Mouse (Mus musculus) neural tube, embryonic 12.5 days (tissue): ENCODE results near the gene Pik3ap1. TPM values are rescaled to one million over a fixed set of nuclear protein-coding genes. Genes with fewer than 3 reads are reported as not detected.

Experiments
- ATAC-seq: fragments of 200-750 bp; cut with Nextera tagmentation; 2 replicates; pipeline ENCODE4 v1.8.0; 2017; ENCODE audit warnings: low read depth, mild to moderate bottlenecking, moderate TSS enrichment, moderate library complexity; ENCODE audit not compliant: low FRiP score
- H3K27ac ChIP-seq: fragments of 300-500 bp; sonication (generic); 2 replicates; pipeline ENCODE4 v1.5.1; 2016
- H3K27me3 ChIP-seq: fragments of 300-500 bp; sonication (generic); replicated peaks from 2 replicates; pipeline ENCODE4 v1.6.1; 2016; ENCODE audit warnings: mild to moderate bottlenecking
- H3K36me3 ChIP-seq: fragments of 300-500 bp; sonication (generic); 2 replicates; pipeline ENCODE4 v1.6.1; 2016; ENCODE audit warnings: mild to moderate bottlenecking
- H3K4me1 ChIP-seq: fragments of 300-500 bp; sonication (generic); 2 replicates; pipeline ENCODE4 v1.6.1; 2016
- H3K4me2 ChIP-seq: fragments of 300-500 bp; sonication (generic); replicated peaks from 2 replicates; pipeline ENCODE4 v1.6.1; 2016; ENCODE audit warnings: mild to moderate bottlenecking
- H3K4me3 ChIP-seq: fragments of 300-500 bp; sonication (generic); 2 replicates; pipeline ENCODE4 v1.5.1; 2016
- H3K9ac ChIP-seq: fragments of 300-500 bp; sonication (generic); 2 replicates; pipeline ENCODE4 v1.6.1; 2016; ENCODE audit warnings: mild to moderate bottlenecking
- H3K9me3 ChIP-seq: fragments of 300-500 bp; sonication (generic); 2 replicates; pipeline ENCODE4 v1.6.1; 2016; ENCODE audit warnings: mild to moderate bottlenecking
- WGBS: fragments of 180-500 bp; shearing (Covaris S2); methylation state at CpG from one replicate; pipeline ENCODE4 v1.1.7; 2016; 5-methylcytosine and 5-hydroxymethylcytosine counted together
- polyA plus RNA-seq: library from polyadenylated mRNA; unstranded; fragments of >200 nt; fragmentation: Nextera tagmentation; extraction: Ambion mirVana; gene quantifications from 2 replicates; pipeline ENCODE4 v1.2.1, GENCODE M21; 2016

Gene Pik3ap1
- polyA plus RNA-seq, 1 experiment from 2014 or later: 2.2 TPM

DNA sequence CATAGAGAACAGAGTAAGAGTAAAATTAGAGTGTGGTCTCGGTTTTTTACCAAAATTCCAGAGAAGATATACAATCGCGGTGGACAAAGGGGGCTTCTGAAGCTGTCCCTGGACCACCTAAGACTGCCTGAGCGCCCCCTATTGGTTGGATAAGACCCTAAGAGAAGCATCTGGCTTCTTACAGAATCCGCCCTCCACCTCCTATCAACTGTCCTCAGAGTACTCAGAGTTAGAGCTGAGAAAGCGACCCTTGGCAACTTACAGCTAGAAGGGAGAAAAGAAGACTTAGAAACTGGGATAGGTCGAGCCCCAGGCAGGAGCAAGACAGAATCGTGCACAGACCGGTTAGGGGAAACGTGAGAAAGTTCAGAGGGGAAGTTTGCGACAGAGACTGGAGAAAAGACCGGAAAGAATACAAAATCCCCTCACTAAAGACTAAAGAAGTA is 473 bp downstream of the Pik3ap1 start:
- H3K9ac ChIP-seq: peak overlapping the region; percentile 55; the same call in 1 of the 2 replicates

DNA sequence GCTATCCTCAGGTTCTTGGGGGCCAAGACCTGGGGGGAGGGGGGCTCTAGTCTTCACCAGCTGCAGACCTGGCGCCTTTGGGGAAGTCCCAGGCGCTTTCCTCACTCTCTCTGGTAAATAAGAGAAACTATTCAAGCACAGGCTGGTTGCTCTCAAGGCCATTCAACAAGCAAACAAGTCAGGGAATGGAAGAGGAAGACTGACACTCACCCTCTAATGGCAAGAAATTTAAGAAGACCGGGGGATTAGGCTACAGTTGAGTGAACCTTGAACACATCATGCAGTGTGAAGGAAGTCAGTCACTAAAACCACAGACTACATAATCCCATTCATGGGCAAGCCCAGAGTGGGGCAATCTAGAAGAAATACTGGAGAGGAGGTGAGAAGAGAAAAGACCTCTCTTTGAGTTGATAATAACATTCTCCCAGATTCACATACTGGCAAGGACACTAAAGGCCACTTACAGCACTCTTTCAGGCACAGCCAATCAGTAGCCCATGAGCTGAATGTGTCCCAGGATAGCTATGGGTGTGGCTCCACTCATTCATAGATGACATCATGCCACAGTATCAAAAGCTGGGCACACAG is 2.4 kb downstream of the Pik3ap1 start:
- Histone ChIP-seq H3K4me2 (no peak overlapping the region), H3K27me3 (peaks cover 14% of the 10 kb centered on the region), H3K9ac (no peak overlapping the region), H3K4me3 (no peak overlapping the region), H3K36me3 (no peaks in the 10 kb centered on the region), H3K9me3 (no peaks in the 10 kb centered on the region), H3K27ac (no peak overlapping the region), H3K4me1 (peaks cover 11% of the 10 kb centered on the region)
- ATAC-seq: no peak
- 89% methylated on average over 3 of the region's 3 CpGs for WGBS

More for the DNA sequence above, 473 bp downstream of the Pik3ap1 start:
- no peak for ATAC-seq
- no peaks in the 10 kb centered on the region for H3K36me3 ChIP-seq
- H3K4me3 ChIP-seq: peak overlapping the region; percentile 45
- peaks cover 14% of the 10 kb centered on the region for H3K27me3 ChIP-seq
- H3K27ac ChIP-seq: no peak overlapping the region
- H3K9me3 ChIP-seq: no peaks in the 10 kb centered on the region
- H3K4me1 ChIP-seq: peaks cover 11% of the 10 kb centered on the region
- WGBS: 13% methylated on average over 12 of the region's 12 CpGs
- H3K4me2 ChIP-seq: peak overlapping the region; percentile 97

DNA sequence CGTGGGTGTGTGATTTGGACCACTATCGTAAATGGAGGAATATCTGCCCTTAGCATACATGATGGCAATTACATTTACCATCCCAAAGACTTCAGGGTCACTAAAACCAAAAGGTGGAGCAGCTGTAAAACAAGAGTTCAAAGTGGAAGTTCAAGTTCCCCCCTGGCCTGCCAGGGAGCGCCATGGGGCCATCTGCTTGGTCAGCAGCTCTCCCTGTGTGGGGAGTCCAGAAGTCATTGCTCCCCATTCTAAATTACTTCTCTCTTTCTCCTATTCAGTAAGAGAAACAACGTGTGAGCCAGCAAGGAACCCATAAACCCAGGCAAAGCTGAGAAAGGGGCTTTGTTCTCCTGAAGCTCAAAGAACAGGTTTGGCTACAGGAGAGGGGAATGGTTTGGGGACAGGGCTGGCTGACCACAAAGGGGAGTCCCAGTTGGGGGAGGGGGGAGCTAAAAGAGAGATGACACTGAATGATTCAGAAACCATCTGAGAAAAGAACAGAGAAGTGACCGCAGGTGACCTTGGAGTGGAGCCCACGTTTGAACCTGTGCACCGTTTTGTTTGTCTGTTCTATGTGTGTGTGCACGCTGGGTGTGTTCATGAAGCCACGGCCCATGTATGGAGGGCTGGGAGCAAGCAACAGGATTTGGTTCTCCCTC is 3.2 kb downstream of the Pik3ap1 start:
- H3K27me3 ChIP-seq: peaks cover 14% of the 10 kb centered on the region
- H3K4me1 ChIP-seq: peaks cover 11% of the 10 kb centered on the region
- WGBS: 65% methylated on average over 9 of the region's 9 CpGs
- no peak overlapping the region for H3K4me3 ChIP-seq
- no peak overlapping the region for H3K27ac ChIP-seq
- H3K4me2 ChIP-seq: no peak overlapping the region
- no peak for ATAC-seq
- H3K9ac ChIP-seq: no peak overlapping the region
- no peaks in the 10 kb centered on the region for H3K9me3 ChIP-seq
- H3K36me3 ChIP-seq: no peaks in the 10 kb centered on the region

DNA sequence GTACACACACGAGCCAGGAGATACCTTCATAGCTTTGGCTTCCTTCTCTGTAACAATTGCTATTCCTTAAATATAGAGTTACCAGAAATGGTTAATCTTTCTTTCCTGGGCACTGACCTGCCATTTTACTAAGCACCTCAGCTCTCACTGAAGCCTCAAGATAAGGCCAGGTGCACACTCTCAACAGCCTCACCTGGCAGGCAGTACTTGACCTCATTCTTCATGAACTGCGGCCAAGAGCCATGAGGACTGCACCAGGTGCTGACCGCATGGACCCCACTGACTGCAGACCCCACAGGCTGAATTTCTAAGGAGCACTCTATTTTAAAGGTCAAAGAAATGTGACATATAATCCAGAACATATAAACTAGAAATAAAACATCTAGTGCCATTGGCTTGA is 5.7 kb downstream of the Pik3ap1 start:
- Histone ChIP-seq H3K27ac (no peak overlapping the region), H3K9ac (no peak overlapping the region), H3K4me2 (no peak overlapping the region), H3K9me3 (no peaks in the 10 kb centered on the region), H3K4me1 (no peaks in the 10 kb centered on the region; the same call in 1 of the 2 replicates), H3K27me3 (no peaks in the 10 kb centered on the region), H3K36me3 (no peaks in the 10 kb centered on the region), H3K4me3 (no peak overlapping the region)
- 91% methylated on average over 3 of the region's 3 CpGs for WGBS
- ATAC-seq: no peak

DNA sequence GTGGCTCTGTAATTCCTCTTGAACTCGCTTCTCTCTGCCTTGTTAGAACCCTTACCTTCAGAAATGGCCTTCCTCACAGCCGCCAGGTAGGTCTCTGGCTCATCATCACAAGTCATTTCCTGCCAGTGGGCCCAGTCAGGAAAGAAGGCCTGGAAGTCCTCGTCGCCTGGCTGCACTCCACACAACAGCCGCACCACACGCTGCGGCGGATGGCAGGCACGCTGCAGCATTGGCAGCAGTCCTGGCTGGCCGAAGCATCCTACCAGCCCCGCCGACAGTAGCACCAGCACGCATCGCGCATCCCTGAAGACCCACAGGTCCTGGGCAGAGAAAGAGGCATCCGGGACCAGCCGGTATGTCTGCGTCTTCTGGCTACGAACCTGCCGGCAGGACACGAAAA is 9.1 kb downstream of the Pik3ap1 start:
- no peaks in the 10 kb centered on the region for H3K27me3 ChIP-seq
- H3K4me1 ChIP-seq: no peaks in the 10 kb centered on the region
- 86% methylated on average over 21 of the region's 21 CpGs for WGBS
- no peak overlapping the region for H3K9ac ChIP-seq
- no peak overlapping the region for H3K27ac ChIP-seq
- no peaks in the 10 kb centered on the region for H3K9me3 ChIP-seq
- no peaks in the 10 kb centered on the region for H3K36me3 ChIP-seq
- H3K4me2 ChIP-seq: no peak overlapping the region
- no peak for ATAC-seq
- H3K4me3 ChIP-seq: no peak overlapping the region

DNA sequence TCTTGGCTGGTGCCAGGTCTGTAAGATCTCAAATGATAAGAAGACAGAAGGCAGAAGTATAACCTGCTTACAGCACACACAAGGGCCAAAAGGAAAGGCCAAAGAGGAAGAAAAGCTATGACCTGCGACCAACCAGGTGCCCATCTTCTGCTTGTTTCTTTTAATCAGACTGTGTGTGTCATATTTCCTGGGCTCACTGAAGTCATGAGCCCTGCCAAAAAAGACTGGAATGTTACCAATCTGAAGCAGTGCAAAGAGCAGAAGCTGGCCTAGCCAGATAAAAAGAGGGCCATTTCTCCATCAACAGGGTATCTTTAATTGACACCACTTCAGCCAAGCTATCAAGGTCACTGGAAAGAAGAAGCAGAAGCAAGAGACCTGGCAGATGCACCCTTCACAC is 9.8 kb downstream of the Pik3ap1 start:
- no peaks in the 10 kb centered on the region for H3K4me1 ChIP-seq
- 93% methylated on average over 1 of the region's 1 CpGs for WGBS
- H3K36me3 ChIP-seq: no peaks in the 10 kb centered on the region
- no peak for ATAC-seq
- no peaks in the 10 kb centered on the region for H3K27me3 ChIP-seq
- H3K9me3 ChIP-seq: no peaks in the 10 kb centered on the region
- H3K9ac ChIP-seq: no peak overlapping the region
- H3K4me2 ChIP-seq: no peak overlapping the region
- H3K4me3 ChIP-seq: no peak overlapping the region
- H3K27ac ChIP-seq: no peak overlapping the region

DNA sequence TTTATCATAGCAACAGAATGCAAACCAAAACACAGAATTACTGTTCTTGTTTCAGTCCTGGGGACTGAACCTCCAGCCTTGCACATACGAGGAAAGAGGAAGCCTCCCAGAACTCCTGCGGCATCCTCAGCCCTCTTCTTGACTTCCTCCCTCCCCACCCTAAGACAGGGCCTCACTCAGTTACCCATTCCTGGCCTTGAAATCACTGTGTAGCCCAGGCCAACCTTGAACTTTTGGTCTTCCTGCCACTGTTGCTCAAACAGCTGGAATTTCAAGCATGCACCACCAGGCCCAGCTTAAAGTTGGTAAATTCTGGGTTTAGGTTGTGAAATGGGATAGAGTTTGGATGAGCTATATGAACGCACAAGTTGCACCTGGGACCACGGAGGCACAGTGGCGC is 10.2 kb downstream of the Pik3ap1 start:
- Histone ChIP-seq H3K9me3 (no peaks in the 10 kb centered on the region), H3K4me1 (no peaks in the 10 kb centered on the region), H3K9ac (no peak overlapping the region), H3K4me3 (no peak overlapping the region), H3K4me2 (no peak overlapping the region), H3K27me3 (no peaks in the 10 kb centered on the region), H3K36me3 (no peaks in the 10 kb centered on the region), H3K27ac (no peak overlapping the region)
- 93% methylated on average over 5 of the region's 5 CpGs for WGBS
- ATAC-seq: no peak

DNA sequence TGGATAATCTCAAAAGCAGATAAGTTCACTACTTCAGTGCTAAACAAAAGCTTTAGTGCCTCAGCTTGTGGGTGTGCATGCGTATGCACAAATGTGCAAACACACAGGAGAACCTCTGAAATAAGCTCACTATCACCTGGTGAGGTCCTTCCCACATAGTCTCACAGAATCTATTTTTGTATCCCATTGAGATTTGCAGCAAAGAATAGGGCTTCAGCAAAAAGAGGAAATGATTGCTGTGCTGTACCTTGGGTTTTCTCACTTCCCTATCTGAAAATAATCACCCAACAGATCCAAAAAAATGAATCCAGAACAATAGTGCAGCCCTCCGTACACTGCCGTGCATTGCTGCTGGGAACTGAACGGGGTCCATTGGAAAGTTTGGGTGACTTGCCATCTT is 12.6 kb downstream of the Pik3ap1 start:
- 86% methylated on average over 4 of the region's 4 CpGs for WGBS
- no peak for ATAC-seq
- no peaks in the 10 kb centered on the region for H3K9me3 ChIP-seq

DNA sequence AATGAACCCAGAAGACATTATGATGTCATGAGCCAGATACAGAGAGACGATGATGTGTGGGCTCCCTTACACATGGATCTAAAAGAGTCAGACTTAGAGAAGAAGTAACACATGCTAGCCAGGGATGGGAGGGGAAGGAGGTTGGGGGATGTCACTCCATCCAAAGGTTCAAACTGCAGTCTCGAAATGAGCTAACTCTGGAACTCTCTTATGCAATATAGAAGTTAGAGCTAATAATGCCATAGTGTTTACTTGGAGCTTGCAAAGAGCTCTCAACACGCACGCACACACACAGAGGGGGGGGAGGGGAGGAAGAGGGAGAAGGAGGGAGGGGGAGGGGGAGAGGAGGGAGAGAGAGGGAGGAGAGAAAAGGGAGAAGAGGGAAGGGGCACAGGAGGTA is 13.5 kb downstream of the Pik3ap1 start:
- no peaks in the 10 kb centered on the region for H3K9me3 ChIP-seq
- H3K9ac ChIP-seq: no peak overlapping the region
- H3K4me2 ChIP-seq: no peak overlapping the region
- no peak for ATAC-seq
- no peaks in the 10 kb centered on the region for H3K4me1 ChIP-seq
- no peaks in the 10 kb centered on the region for H3K36me3 ChIP-seq
- H3K4me3 ChIP-seq: no peak overlapping the region
- WGBS: 75% methylated on average over 4 of the region's 4 CpGs
- H3K27ac ChIP-seq: no peak overlapping the region
- no peaks in the 10 kb centered on the region for H3K27me3 ChIP-seq

More for the DNA sequence above, 12.6 kb downstream of the Pik3ap1 start:
- H3K36me3 ChIP-seq: no peaks in the 10 kb centered on the region
- no peak overlapping the region for H3K4me2 ChIP-seq
- no peak overlapping the region for H3K4me3 ChIP-seq
- H3K27ac ChIP-seq: no peak overlapping the region
- no peaks in the 10 kb centered on the region for H3K4me1 ChIP-seq
- H3K9ac ChIP-seq: no peak overlapping the region
- H3K27me3 ChIP-seq: no peaks in the 10 kb centered on the region

DNA sequence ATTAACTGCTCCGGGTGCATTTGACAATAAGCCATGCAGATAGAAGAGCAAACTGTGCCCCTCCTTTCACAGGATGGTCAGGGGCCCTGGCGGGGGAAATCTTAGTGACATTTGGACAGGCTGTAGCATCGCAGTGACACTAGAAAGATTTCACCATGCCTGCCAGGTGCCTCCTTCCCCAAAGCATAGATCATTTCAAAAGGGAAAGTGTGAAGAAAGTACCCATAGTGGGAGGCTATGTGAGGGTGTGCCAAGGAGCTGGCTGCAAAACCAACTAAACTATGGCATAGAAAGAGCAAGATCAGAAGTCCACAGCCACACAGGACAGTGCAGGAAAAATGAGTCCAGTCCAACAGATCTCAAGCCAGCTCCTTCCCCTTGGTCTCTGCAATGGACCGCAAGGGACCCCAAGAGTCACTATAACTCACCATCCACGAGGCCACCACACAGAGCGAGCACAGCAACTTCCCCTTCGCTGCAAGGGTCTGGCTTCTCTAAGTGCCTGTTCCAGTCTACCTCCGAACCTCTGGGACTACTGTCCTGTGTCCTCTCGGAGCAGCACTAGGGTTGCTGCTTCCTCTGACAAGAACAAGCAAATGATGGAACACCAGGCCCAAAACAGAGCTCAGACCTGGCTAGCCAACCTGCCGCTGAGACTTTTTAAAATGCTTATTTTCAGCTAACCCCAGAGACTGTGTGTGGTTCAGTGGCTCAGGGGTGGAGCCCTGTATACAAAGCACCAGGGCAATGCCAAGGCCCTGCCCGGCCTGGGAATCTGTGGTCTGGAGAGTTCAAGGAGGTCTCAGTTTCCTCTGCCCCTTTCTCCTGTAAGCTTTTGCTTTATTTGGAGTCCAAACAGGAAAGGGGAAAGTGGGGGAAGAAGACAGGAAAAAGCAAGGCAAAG is 15.1 kb downstream of the Pik3ap1 start:
- Histone ChIP-seq H3K4me3 (no peak overlapping the region), H3K4me2 (no peak overlapping the region), H3K4me1 (no peaks in the 10 kb centered on the region), H3K36me3 (no peaks in the 10 kb centered on the region), H3K9me3 (no peaks in the 10 kb centered on the region), H3K27me3 (no peaks in the 10 kb centered on the region), H3K27ac (no peak overlapping the region), H3K9ac (no peak overlapping the region)
- WGBS: 80% methylated on average over 11 of the region's 11 CpGs
- no peak for ATAC-seq

DNA sequence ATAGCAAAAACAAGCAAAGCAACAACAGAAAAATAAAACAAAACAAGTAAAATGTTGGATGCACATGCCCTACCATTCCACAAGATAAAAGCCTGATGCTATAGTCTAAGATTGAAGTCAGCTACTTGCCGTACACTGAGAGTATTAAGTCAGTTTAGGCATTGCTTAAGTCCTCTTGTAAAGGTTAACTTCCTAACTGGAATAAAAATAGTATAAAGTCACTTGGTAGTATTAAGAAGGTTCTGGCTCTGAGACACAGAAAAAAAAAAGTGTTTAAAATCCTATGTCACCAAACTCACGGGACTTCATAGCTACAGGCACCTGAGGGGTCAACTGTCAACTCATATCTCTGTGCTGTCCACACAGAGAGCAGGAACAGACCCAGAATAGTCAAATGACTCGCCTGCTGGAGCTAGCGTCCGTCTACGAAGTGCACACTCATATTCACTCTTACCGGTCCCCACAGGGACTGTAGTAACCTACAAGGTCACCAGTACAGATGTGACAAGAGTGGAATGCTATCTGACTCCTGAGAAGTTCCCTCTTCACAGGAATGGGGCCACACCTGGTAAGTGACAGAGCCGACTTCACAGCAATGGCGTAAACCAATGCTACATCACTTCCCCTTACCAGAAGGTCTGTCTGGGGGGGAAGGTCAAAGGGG is 17.9 kb downstream of the Pik3ap1 start:
- no peaks in the 10 kb centered on the region for H3K4me1 ChIP-seq
- ATAC-seq: no peak

More for the DNA sequence above, 17.9 kb downstream of the Pik3ap1 start:
- no peaks in the 10 kb centered on the region for H3K9me3 ChIP-seq
- H3K27me3 ChIP-seq: no peaks in the 10 kb centered on the region
- no peak overlapping the region for H3K9ac ChIP-seq
- 90% methylated on average over 9 of the region's 9 CpGs for WGBS
- no peak overlapping the region for H3K27ac ChIP-seq
- H3K4me3 ChIP-seq: no peak overlapping the region
- H3K4me2 ChIP-seq: no peak overlapping the region
- H3K36me3 ChIP-seq: no peaks in the 10 kb centered on the region
